Mouse (Mus musculus) MEL (cell line): ENCODE measurements around the gene 4930558K02Rik.

ENCODE experiments used
- BHLHE40 ChIP-seq: IDR thresholded peaks from 2 replicates; pipeline ENCODE4 v1.6.1; 2012; ENCODE audit warnings: low read depth, mild to moderate bottlenecking, inconsistent platforms, low read length, improper control_type of control experiment, borderline replicate concordance
- CTCF ChIP-seq, 3 experiments: IDR thresholded peaks in 2 of 3; conservative IDR thresholded peaks in 1 of 3; 2 replicates each; pipeline ENCODE4 v1.5.1; 2011 to 2012; ENCODE audit warnings: low read length in 3 of 3, low read depth in 2 of 3, mild to moderate bottlenecking in 2 of 3, improper control_type of control experiment in 1 of 3, inconsistent platforms in 1 of 3, mixed read lengths in 1 of 3, moderate library complexity in 1 of 3; ENCODE audit not compliant: control insufficient read depth in 1 of 3, insufficient read depth in 1 of 3, poor library complexity in 1 of 3, severe bottlenecking in 1 of 3
- EP300 ChIP-seq, 2 experiments: IDR thresholded peaks; 2 replicates each; pipeline ENCODE4 v1.6.1; 2011; ENCODE audit warnings: improper control_type of control experiment in 2 of 2, low read length in 2 of 2, low read depth in 1 of 2, mild to moderate bottlenecking in 1 of 2
- NRF1 ChIP-seq: IDR thresholded peaks from 2 replicates; pipeline ENCODE4 v1.6.1; 2014; ENCODE audit warnings: low read depth, mild to moderate bottlenecking, inconsistent platforms, low read length, improper control_type of control experiment, moderate library complexity; ENCODE audit not compliant: poor library complexity, insufficient read depth, severe bottlenecking
- POLR2AphosphoS5 ChIP-seq: IDR thresholded peaks from 2 replicates; pipeline ENCODE4 v1.6.1; 2012; ENCODE audit warnings: low read depth, borderline replicate concordance, mild to moderate bottlenecking, inconsistent platforms, low read length, moderate library complexity, mixed read lengths
- USF1 ChIP-seq: IDR thresholded peaks from 2 replicates; pipeline ENCODE4 v1.6.1; 2014; ENCODE audit warnings: low read depth, mild to moderate bottlenecking, inconsistent platforms, low read length, improper control_type of control experiment, moderate library complexity
- ZKSCAN1 ChIP-seq: IDR thresholded peaks from 2 replicates; pipeline ENCODE4 v1.6.1; 2012; ENCODE audit warnings: low read depth, mild to moderate bottlenecking, inconsistent platforms, low read length, improper control_type of control experiment, moderate library complexity

DNA sequence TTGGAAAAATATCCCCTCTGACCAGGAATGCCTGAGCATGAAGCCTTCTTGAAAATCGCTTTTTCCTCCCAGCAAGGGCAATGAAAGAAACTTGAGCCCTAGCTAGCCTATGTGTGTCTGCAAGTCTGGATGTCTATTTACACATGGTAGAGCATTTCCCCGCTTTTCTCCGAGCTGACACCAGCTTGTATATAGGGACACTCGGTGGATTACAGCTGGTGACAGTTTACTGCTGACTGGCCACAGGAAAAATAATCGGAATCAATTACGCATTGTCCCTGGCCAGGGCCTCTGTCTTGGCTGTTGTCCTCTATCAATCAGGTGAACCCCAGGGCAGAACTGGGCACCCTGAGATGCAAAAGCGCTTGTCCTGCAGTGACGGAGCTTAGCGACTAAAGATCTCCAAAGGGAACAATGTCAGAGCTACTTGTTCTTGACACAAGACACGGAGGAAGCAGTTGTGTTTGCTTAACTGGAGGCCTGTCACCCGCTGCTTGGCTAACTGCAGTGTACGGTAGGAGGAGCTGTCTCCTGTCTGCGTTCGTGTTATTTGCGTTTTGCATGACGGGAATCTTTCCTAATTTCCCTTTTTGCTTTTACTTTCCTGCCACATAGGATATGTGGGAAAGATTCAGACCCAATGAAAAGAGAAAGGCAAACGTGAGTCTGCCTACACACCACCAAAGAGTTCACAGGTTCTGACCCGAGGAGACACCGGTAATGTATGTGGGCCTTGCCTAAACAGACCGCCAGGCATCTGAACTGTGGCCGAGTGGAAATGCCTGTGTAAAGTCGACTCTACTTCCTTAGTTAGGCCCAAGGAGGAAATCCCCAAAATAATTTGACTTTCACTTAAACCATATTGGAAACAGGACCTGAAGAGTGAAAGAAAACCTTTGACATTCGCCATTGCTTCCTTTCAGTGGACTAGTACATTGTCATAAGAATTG, 25.7 kb upstream of the 4930558K02Rik start:
- no peak for TF ChIP-seq POLR2AphosphoS5
- TF ChIP-seq ZKSCAN1, result no peak
- TF ChIP-seq USF1, result no peak
- TF ChIP-seq NRF1, result no peak
- no peak for TF ChIP-seq CTCF (IDR thresholded peaks at IDR 0.05 in 2 of 3, conservative IDR thresholded peaks at IDR 0.05 in 1 of 3; ENCODE audit: control insufficient read depth in 1 of 3, insufficient read depth in 1 of 3, low read depth in 2 of 3, low read length in 3 of 3, poor library complexity in 1 of 3, severe bottlenecking in 1 of 3)
- TF ChIP-seq BHLHE40, result no peak
- TF ChIP-seq EP300 (IDR thresholded peaks at IDR 0.05; ENCODE audit: low read depth in 1 of 2, low read length in 2 of 2), result no peak
